Mouse (Mus musculus) kidney, postnatal 4 days (tissue): ENCODE results near the gene Psma6.
"Not testable (repeated sequence)": the region's sequence is repeated elsewhere in the genome, so short reads cannot be mapped to it uniquely, and the experiment has no call there.

Experiments used
- DNase-seq, 2 experiments: peaks; one replicate each; pipeline ENCODE4 v3.0.0; 2021; ENCODE audit warnings: mixed read lengths in 2 of 2

The Psma6 gene

GRCm38 (mm10) chr12:55384023-55384749 is at the start of gene Psma6:
Gene Psma6, plus strand, starts transcription at chr12:55384222.
- no peak for DNase-seq

- not testable (repeated sequence) for DNase-seq
These were observed 45.5 kb upstream of the Psma6 start for GRCm38 (mm10) chr12:55338490-55338889.

- not testable (repeated sequence) for DNase-seq
These were observed 41.0 kb upstream of the Psma6 start for GRCm38 (mm10) chr12:55343045-55343444.

- no peak for DNase-seq
These were observed 40.0 kb upstream of the Psma6 start for GRCm38 (mm10) chr12:55343998-55344397.

GRCm38 (mm10) chr12:55344583-55344982 is 39.4 kb upstream of the Psma6 start:
- peak; percentile 12 to 32 for DNase-seq

GRCm38 (mm10) chr12:55353423-55353822 is 30.6 kb upstream of the Psma6 start:
- DNase-seq, result no peak

- DNase-seq, result peak; percentile 39 to 43
These were observed 29.1 kb upstream of the Psma6 start for GRCm38 (mm10) chr12:55354904-55355303.

GRCm38 (mm10) chr12:55357303-55357702 is 26.7 kb upstream of the Psma6 start:
- no peak for DNase-seq

- DNase-seq, result no peak
These were observed 23.1 kb upstream of the Psma6 start for GRCm38 (mm10) chr12:55360929-55361328.

GRCm38 (mm10) chr12:55365083-55365482 is 18.9 kb upstream of the Psma6 start:
- no peak for DNase-seq

- DNase-seq, result no peak
These were observed 11.5 kb upstream of the Psma6 start for GRCm38 (mm10) chr12:55372424-55373055.

GRCm38 (mm10) chr12:55376956-55377609 is 6.9 kb upstream of the Psma6 start:
- DNase-seq, result no peak

GRCm38 (mm10) chr12:55377610-55377980 is 6.4 kb upstream of the Psma6 start:
- no peak for DNase-seq

- DNase-seq, result no peak
These were observed 804 bp downstream of the Psma6 start for GRCm38 (mm10) chr12:55384826-55385225.

- no peak for DNase-seq
These were observed 1.9 kb downstream of the Psma6 start for GRCm38 (mm10) chr12:55385931-55386330.

- no peak for DNase-seq
These were observed 2.4 kb downstream of the Psma6 start for GRCm38 (mm10) chr12:55386456-55386855.

GRCm38 (mm10) chr12:55387083-55387787 is 3.2 kb downstream of the Psma6 start:
- DNase-seq, result no peak

GRCm38 (mm10) chr12:55387788-55388465 is 3.9 kb downstream of the Psma6 start:
- peak; percentile 17 to 56 for DNase-seq

GRCm38 (mm10) chr12:55388478-55388877 is 4.5 kb downstream of the Psma6 start:
- peak; percentile 71 to 80 for DNase-seq

GRCm38 (mm10) chr12:55389132-55390081 is 5.4 kb downstream of the Psma6 start:
- peak; percentile 23 to 51 for DNase-seq

GRCm38 (mm10) chr12:55392120-55392519 is 8.1 kb downstream of the Psma6 start:
- DNase-seq, result no peak
